In genomic region chr4:57318525-57319212, GRCm38 (mm10) we compare ENCODE assay signal across 9 mouse cellular contexts. TPM values are rescaled to one million over a fixed set of nuclear protein-coding genes. Genes with fewer than 3 reads are reported as not detected.
DNase-seq lines count a peak whose midpoint lies in the region; ATAC-seq and TF ChIP-seq lines count a peak whose summit lies in the region.
"Had no signal": no experiment of that assay in that cellular context is flagged by ENCODE, and none has a peak within 500 bp of the region (broad histone marks: within the 10 kb centered on the region; RNA-seq: fewer than 3 reads in every experiment).

No protein-coding gene starts in this region.

- DNase-seq in forebrain, postnatal 0 days, result peak; percentile 25
- peak; percentile 37 for DNase-seq in ovary, postnatal 36 days (ENCODE audit: low spot score)
- no peak for DNase-seq in ovary, adult 18-20 months (ENCODE audit: low spot score)
- peak; percentile 58 for DNase-seq in kidney, postnatal 10 days
- peak; percentile 63 for DNase-seq in midbrain, postnatal 0 days (ENCODE audit: low spot score)
- DNase-seq in T-cell, adult 2 months (ENCODE audit: low spot score), result no peak

- ATAC-seq in forebrain, postnatal 0 days, result no peak
- no peak for ATAC-seq in forebrain, embryonic 12.5 days (ENCODE audit: low FRiP score)
- ATAC-seq in midbrain, postnatal 0 days (ENCODE audit: low FRiP score), result no peak
- ATAC-seq in inflammation-experienced regulatory T-cells, adult 6 months, result no peak

- WGBS in forebrain, postnatal 0 days, result 25% methylated on average over 10 of the region's 10 CpGs
- 60% methylated on average over 10 of the region's 10 CpGs for WGBS in forebrain, embryonic 12.5 days
- 33% methylated on average over 10 of the region's 10 CpGs for WGBS in midbrain, postnatal 0 days

- no peak for TF ChIP-seq CTCF in forebrain, postnatal 0 days (IDR thresholded peaks at IDR 0.05; ENCODE audit: low read depth)
- no peak for TF ChIP-seq CTCF in midbrain, postnatal 0 days (IDR thresholded peaks at IDR 0.05)

- no peak overlapping the region for H3K27ac ChIP-seq in forebrain, postnatal 0 days (ENCODE audit: low read depth, low read length)
- H3K27ac ChIP-seq in forebrain, embryonic 12.5 days, result no peak overlapping the region
- H3K27ac ChIP-seq in midbrain, postnatal 0 days (ENCODE audit: low read depth, low read length), result no peak overlapping the region

- H3K4me2 ChIP-seq in forebrain, postnatal 0 days (ENCODE audit: low read depth), result no peak overlapping the region
- H3K4me2 ChIP-seq in forebrain, embryonic 12.5 days, result no peak overlapping the region
- no peak overlapping the region for H3K4me2 ChIP-seq in midbrain, postnatal 0 days (ENCODE audit: low read depth, low read length, poor library complexity, severe bottlenecking)

- H3K36me3 ChIP-seq in forebrain, postnatal 0 days (ENCODE audit: insufficient read depth), result no peaks in the 10 kb centered on the region
- H3K36me3 ChIP-seq in forebrain, embryonic 12.5 days (replicated peaks), result no peaks in the 10 kb centered on the region
- no peaks in the 10 kb centered on the region for H3K36me3 ChIP-seq in midbrain, postnatal 0 days (ENCODE audit: insufficient read depth, low read length)

- H3K9me3 ChIP-seq in forebrain, postnatal 0 days (ENCODE audit: low read length), result no peaks in the 10 kb centered on the region
- H3K9me3 ChIP-seq in forebrain, embryonic 12.5 days, result no peaks in the 10 kb centered on the region
- H3K9me3 ChIP-seq in midbrain, postnatal 0 days (ENCODE audit: low read length), result no peaks in the 10 kb centered on the region

- no peaks in the 10 kb centered on the region for H3K4me1 ChIP-seq in forebrain, postnatal 0 days (ENCODE audit: insufficient read depth)
- 0 out of 2 replicates have a peak, but pooled peaks cover 6% of the 10 kb centered on the region for H3K4me1 ChIP-seq in forebrain, embryonic 12.5 days
- H3K4me1 ChIP-seq in midbrain, postnatal 0 days (ENCODE audit: insufficient read depth, low read length), result no peaks in the 10 kb centered on the region

- H3K27me3 ChIP-seq in forebrain, postnatal 0 days (ENCODE audit: insufficient read depth, low read length), result no peaks in the 10 kb centered on the region
- 0 out of 2 replicates have a peak, but pooled peaks cover 4% of the 10 kb centered on the region for H3K27me3 ChIP-seq in forebrain, embryonic 12.5 days
- no peaks in the 10 kb centered on the region for H3K27me3 ChIP-seq in midbrain, postnatal 0 days (ENCODE audit: insufficient read depth, low read length)
- H3K27me3 ChIP-seq: CH12.LX had no signal

- no peak overlapping the region for H3K9ac ChIP-seq in forebrain, postnatal 0 days
- no peak overlapping the region for H3K9ac ChIP-seq in forebrain, embryonic 12.5 days
- no peak overlapping the region for H3K9ac ChIP-seq in midbrain, postnatal 0 days (replicated peaks; ENCODE audit: low read length, poor library complexity, severe bottlenecking)

- H3K4me3 ChIP-seq in forebrain, postnatal 0 days (ENCODE audit: low read depth, low read length), result no peak overlapping the region
- no peak overlapping the region for H3K4me3 ChIP-seq in forebrain, embryonic 12.5 days (replicated peaks)
- H3K4me3 ChIP-seq in midbrain, postnatal 0 days (ENCODE audit: low read depth, low read length), result no peak overlapping the region

RNA-seq across cellular contexts. Expression of gene Ptpn3, which starts 17.0 kb away (rescaled TPM):
- total RNA-seq in forebrain, postnatal 0 days (2014; rRNA removed), result 1.8 and 5.7 TPM in 2 replicates
- 0.92 and 1.2 TPM in 2 replicates for polyA plus RNA-seq in forebrain, postnatal 0 days (2015; fragmentation: Nextera tagmentation; extraction: Ambion mirVana)
- polyA plus RNA-seq in forebrain, embryonic 12.5 days (2016; fragmentation: Nextera tagmentation; extraction: Ambion mirVana), result 1.7 and 2.4 TPM in 2 replicates
- total RNA-seq in midbrain, postnatal 0 days (2014; rRNA removed), result 6.2 and 12.8 TPM in 2 replicates
- 1.4 and 1.9 TPM in 2 replicates for polyA plus RNA-seq in midbrain, postnatal 0 days (2015; fragmentation: Nextera tagmentation; extraction: Ambion mirVana)
- 1 to 10 TPM in 2 of 3 experiments, under 1 TPM in 1; 0.98 to 3.4 (median 2.8) TPM for polyA plus RNA-seq in inflammation-experienced regulatory T-cells, adult 6 months (2017; shearing (Covaris generic))

Comparison
In these comparisons a context has a peak if more than half of its experiments do, and no peak if none do; other contexts are left out.
1. DNase-seq: peak in forebrain, postnatal 0 days (single experiment), ovary, postnatal 36 days (single experiment), kidney, postnatal 10 days (single experiment) and midbrain, postnatal 0 days (single experiment); none in ovary, adult 18-20 months (single experiment) and T-cell, adult 2 months (single experiment).